Mouse (Mus musculus) myocyte (in vitro differentiated cells): ENCODE measurements around the gene Etfb. TPM values are rescaled to one million over a fixed set of nuclear protein-coding genes. Genes with fewer than 3 reads are reported as not detected.

ENCODE experiments used
- H3K27me3 ChIP-seq: one replicate; pipeline ENCODE4 v1.6.1; 2011; ENCODE audit not compliant: control insufficient read depth, insufficient read depth, insufficient read length
- H3K36me3 ChIP-seq: one replicate; pipeline ENCODE4 v1.6.1; 2011; ENCODE audit not compliant: control insufficient read depth, insufficient read depth
- H3K4me2 ChIP-seq: one replicate; pipeline ENCODE4 v1.6.1; 2011; ENCODE audit warnings: low read depth, control low read depth
- H3K4me3 ChIP-seq: one replicate; pipeline ENCODE4 v1.5.1; 2011; ENCODE audit warnings: mild to moderate bottlenecking, control low read depth, moderate library complexity
- H3K79me2 ChIP-seq: one replicate; pipeline ENCODE4 v1.6.1; 2011; ENCODE audit not compliant: control insufficient read depth, insufficient read depth
- H3ac ChIP-seq: one replicate; pipeline ENCODE4 v1.6.1; 2011; ENCODE audit not compliant: control insufficient read depth, insufficient read length
- CEBPB ChIP-seq: IDR thresholded peaks from 2 replicates; pipeline ENCODE4 v1.6.1; 2011; ENCODE audit warnings: mild to moderate bottlenecking, moderate library complexity; ENCODE audit not compliant: poor library complexity, insufficient read depth, severe bottlenecking
- E2F4 ChIP-seq: IDR thresholded peaks from one replicate; pipeline ENCODE4 v1.6.1; 2011; ENCODE audit warnings: mild to moderate bottlenecking, control low read depth, moderate library complexity; ENCODE audit not compliant: insufficient read depth
- MAX ChIP-seq: IDR thresholded peaks from one replicate; pipeline ENCODE4 v1.6.1; 2011; ENCODE audit warnings: low read depth, mild to moderate bottlenecking, control low read depth
- MYOD1 ChIP-seq, 3 experiments: IDR thresholded peaks; one replicate each; pipeline ENCODE4 v1.6.1; 2011; ENCODE audit warnings: control low read depth in 2 of 3, low read depth in 2 of 3, mild to moderate bottlenecking in 2 of 3, moderate library complexity in 1 of 3; ENCODE audit not compliant: insufficient read length in 2 of 3, control insufficient read depth in 1 of 3
- MYOG ChIP-seq, 3 experiments: IDR thresholded peaks; one replicate each; pipeline ENCODE4 v1.6.1; 2011; ENCODE audit warnings: control low read depth in 2 of 3, low read depth in 2 of 3, mild to moderate bottlenecking in 2 of 3; ENCODE audit not compliant: insufficient read length in 2 of 3, control insufficient read depth in 1 of 3, insufficient read depth in 1 of 3
- POLR2A ChIP-seq: IDR thresholded peaks from one replicate; pipeline ENCODE4 v1.6.1; 2011; ENCODE audit warnings: low read depth, mild to moderate bottlenecking, control low read depth, moderate library complexity; ENCODE audit not compliant: insufficient read length
- POLR2AphosphoS2 ChIP-seq: IDR thresholded peaks from one replicate; pipeline ENCODE4 v1.6.1; 2011; ENCODE audit warnings: low read depth, control low read depth; ENCODE audit not compliant: insufficient read length
- REST ChIP-seq: IDR thresholded peaks from one replicate; pipeline ENCODE4 v1.6.1; 2011; ENCODE audit warnings: mild to moderate bottlenecking, control low read depth, moderate library complexity; ENCODE audit not compliant: insufficient read depth, insufficient read length
- SRF ChIP-seq: IDR thresholded peaks from one replicate; pipeline ENCODE4 v1.6.1; 2011; ENCODE audit warnings: low read depth; ENCODE audit not compliant: control insufficient read depth, insufficient read length
- TCF12 ChIP-seq: IDR thresholded peaks from one replicate; pipeline ENCODE4 v1.6.1; 2011; ENCODE audit warnings: mild to moderate bottlenecking, control low read depth; ENCODE audit not compliant: poor library complexity, insufficient read depth, severe bottlenecking
- TCF3 ChIP-seq: IDR thresholded peaks from one replicate; pipeline ENCODE4 v1.6.1; 2011; ENCODE audit warnings: low read depth, control low read depth; ENCODE audit not compliant: insufficient read length
- USF1 ChIP-seq: IDR thresholded peaks from one replicate; pipeline ENCODE4 v1.6.1; 2011; ENCODE audit warnings: low read depth, mild to moderate bottlenecking, control low read depth, moderate library complexity
- polyA plus RNA-seq: library from polyadenylated mRNA; unstranded; fragments of >200 nt; fragmentation: generic; extraction: Trizol; gene quantifications from one replicate; pipeline ENCODE4 v1.2.1, GENCODE M21; 2012; ENCODE audit warnings: missing spikeins

Etfb gene
- polyA plus RNA-seq, 1 experiment = 244 TPM

DNA sequence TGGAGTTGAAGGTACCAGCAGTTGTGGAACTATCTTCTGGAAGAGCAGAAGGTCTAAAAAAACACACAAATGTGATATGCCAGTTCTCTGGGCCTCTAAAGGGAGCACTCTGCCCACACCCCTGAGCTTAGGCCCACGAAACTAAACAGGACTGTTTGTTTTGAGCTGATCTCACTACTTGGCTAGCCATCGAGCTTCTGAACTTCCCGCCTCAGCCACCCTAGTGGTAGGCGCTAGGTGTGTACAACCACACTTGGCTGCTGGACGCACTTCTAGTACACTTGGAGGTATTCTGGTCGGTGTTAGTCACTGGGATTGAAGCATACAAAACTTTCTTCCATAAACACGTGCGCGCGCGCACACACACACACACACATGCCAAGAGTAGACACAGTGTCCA, 7.8 kb downstream of the Etfb start:
- H3K79me2 ChIP-seq = no peaks in the 10 kb centered on the region
- H3K4me3 ChIP-seq = no peak overlapping the region
- no peaks in the 10 kb centered on the region for H3K27me3 ChIP-seq
- H3K36me3 ChIP-seq = peaks cover 3% of the 10 kb centered on the region
- H3K4me2 ChIP-seq = no peak overlapping the region
- no peak overlapping the region for H3ac ChIP-seq
- no peak for TF ChIP-seq MAX
- no peak for TF ChIP-seq E2F4
- no peak for TF ChIP-seq POLR2AphosphoS2
- TF ChIP-seq TCF12 = no peak
- no peak for TF ChIP-seq POLR2A
- TF ChIP-seq SRF = no peak
- TF ChIP-seq MYOG (IDR thresholded peaks at IDR 0.05; ENCODE audit: control insufficient read depth in 1 of 3, insufficient read depth in 1 of 3, insufficient read length in 2 of 3, low read depth in 2 of 3) = no peak
- no peak for TF ChIP-seq MYOD1 (IDR thresholded peaks at IDR 0.05; ENCODE audit: control insufficient read depth in 1 of 3, insufficient read length in 2 of 3, low read depth in 2 of 3)
- no peak for TF ChIP-seq USF1
- TF ChIP-seq REST = no peak
- no peak for TF ChIP-seq TCF3
- no peak for TF ChIP-seq CEBPB

DNA sequence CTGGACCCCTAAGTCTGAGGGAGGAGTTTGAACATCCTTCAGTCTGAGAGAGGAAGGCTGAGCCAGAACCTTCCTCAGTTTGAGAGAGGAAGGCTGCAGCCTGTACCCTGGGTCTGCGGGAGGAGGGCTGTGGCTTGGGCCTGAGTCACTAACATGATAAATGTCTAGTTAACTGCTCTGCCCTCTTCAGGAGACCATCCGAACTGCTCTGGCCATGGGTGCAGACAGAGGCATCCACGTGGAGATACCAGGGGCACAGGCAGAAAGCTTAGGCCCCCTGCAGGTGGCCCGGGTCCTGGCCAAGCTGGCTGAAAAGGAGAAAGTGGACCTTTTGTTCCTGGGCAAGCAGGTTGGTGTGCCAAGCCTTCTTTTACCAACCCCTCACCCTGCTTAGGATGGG, 8.7 kb downstream of the Etfb start:
- H3ac ChIP-seq = no peak overlapping the region
- H3K36me3 ChIP-seq = peaks cover 3% of the 10 kb centered on the region
- H3K27me3 ChIP-seq = no peaks in the 10 kb centered on the region
- no peak overlapping the region for H3K4me3 ChIP-seq
- H3K4me2 ChIP-seq = no peak overlapping the region
- no peaks in the 10 kb centered on the region for H3K79me2 ChIP-seq
- no peak for TF ChIP-seq CEBPB
- no peak for TF ChIP-seq POLR2A
- TF ChIP-seq MAX = no peak
- TF ChIP-seq USF1 = no peak
- TF ChIP-seq MYOG (IDR thresholded peaks at IDR 0.05; ENCODE audit: control insufficient read depth in 1 of 3, insufficient read depth in 1 of 3, insufficient read length in 2 of 3, low read depth in 2 of 3) = no peak
- no peak for TF ChIP-seq E2F4
- TF ChIP-seq POLR2AphosphoS2 = no peak

DNA sequence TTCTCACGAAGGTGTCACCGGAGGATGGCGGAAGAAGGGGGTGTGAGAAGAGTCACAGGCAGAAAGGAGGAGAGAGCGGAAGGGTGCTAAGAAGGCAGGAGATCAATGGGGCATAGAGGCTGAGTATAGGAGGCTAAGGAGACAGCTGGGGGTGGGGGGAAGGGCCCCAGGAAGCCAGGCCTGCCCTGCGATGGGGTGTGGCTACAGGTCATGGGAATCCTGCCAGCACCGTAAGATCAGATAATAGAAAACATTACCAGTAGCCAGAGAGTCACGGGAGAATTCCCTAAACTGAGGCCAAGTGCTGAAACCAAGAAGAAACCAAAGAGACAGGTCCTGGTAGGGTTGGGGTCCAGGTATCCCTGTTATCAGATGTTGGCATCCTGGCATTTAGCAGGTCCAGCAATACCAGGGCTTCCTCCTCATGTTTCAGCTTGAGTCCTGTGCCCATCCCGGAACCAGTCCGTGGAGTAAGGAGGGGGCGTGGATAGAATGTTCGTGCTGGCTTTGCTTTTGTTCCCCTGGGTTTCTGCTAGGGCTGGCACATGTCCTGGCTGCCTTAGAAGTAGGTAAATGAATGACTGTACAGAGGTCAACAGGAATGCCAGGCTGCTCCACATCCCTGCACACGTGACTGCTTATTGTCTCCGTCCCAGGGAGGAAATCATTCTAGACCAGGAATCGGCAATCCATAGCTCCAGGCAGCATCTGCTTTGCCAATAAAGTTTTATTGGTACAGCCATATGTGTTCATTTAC, 9.9 kb downstream of the Etfb start:
- H3K4me3 ChIP-seq = no peak overlapping the region
- no peaks in the 10 kb centered on the region for H3K79me2 ChIP-seq
- no peak overlapping the region for H3ac ChIP-seq
- peaks cover 3% of the 10 kb centered on the region for H3K36me3 ChIP-seq
- no peak overlapping the region for H3K4me2 ChIP-seq
- no peaks in the 10 kb centered on the region for H3K27me3 ChIP-seq
- TF ChIP-seq CEBPB = no peak
- no peak for TF ChIP-seq POLR2A
- TF ChIP-seq USF1 = no peak
- no peak for TF ChIP-seq SRF
- TF ChIP-seq TCF3 = no peak
- no peak for TF ChIP-seq POLR2AphosphoS2
- no peak for TF ChIP-seq TCF12
- TF ChIP-seq MYOG (IDR thresholded peaks at IDR 0.05; ENCODE audit: control insufficient read depth in 1 of 3, insufficient read depth in 1 of 3, insufficient read length in 2 of 3, low read depth in 2 of 3) = no peak
- TF ChIP-seq MAX = no peak
- no peak for TF ChIP-seq REST
- TF ChIP-seq E2F4 = no peak
- no peak for TF ChIP-seq MYOD1 (IDR thresholded peaks at IDR 0.05; ENCODE audit: control insufficient read depth in 1 of 3, insufficient read length in 2 of 3, low read depth in 2 of 3)

DNA sequence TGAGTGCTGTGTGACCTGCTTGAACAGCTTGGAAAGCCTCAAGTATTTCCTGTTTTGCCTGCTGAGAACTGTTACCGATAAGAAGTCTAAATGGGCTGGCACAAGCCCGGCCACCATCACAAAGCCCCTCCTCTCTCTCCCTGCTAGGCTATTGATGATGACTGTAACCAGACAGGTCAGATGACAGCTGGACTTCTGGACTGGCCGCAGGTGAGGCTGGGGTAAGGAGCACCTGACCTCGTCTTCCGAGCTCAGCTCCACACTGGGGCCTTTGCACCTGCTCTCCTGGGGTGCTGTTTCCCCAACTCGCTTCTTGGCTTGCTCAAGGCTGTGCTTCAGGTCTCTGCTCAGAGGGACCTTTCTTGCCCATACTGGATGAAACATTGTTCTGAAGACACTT, 10.5 kb downstream of the Etfb start:
- Histone ChIP-seq H3K36me3 (peaks cover 3% of the 10 kb centered on the region), H3ac (no peak overlapping the region), H3K4me2 (no peak overlapping the region), H3K4me3 (no peak overlapping the region), H3K79me2 (no peaks in the 10 kb centered on the region), H3K27me3 (no peaks in the 10 kb centered on the region)
- TF ChIP-seq POLR2AphosphoS2 (no peak), MYOD1 (IDR thresholded peaks at IDR 0.05; ENCODE audit: control insufficient read depth in 1 of 3, insufficient read length in 2 of 3, low read depth in 2 of 3) (no peak), MYOG (IDR thresholded peaks at IDR 0.05; ENCODE audit: control insufficient read depth in 1 of 3, insufficient read depth in 1 of 3, insufficient read length in 2 of 3, low read depth in 2 of 3) (no peak), POLR2A (no peak), REST (no peak), TCF12 (no peak), E2F4 (no peak), USF1 (no peak), CEBPB (no peak), TCF3 (no peak), MAX (no peak), SRF (no peak)

DNA sequence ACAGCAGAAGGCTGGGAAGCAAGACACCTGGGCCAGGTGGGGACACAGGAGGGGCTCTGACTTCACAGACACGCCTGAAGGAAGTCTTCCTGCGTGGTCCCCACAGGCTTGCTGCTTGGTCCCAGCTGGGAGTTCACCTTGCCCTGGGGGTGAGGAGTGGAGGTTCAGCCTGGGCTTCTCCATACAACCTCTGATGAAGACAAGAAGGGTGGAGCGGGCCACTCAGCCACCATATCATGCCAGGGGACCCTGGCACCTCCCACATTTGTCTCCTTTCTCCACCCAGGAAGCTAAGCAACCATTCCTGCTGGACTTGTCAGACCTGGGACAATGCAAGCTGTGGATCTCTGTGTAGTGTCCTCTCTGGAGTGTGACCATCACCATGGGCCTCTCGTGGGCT, 19.0 kb downstream of the Etfb start, which contains the start of gene Vsig10l:
TSS of gene Vsig10l (plus strand) at position 301 of the 400 bp plus-strand sequence.
- no peak for TF ChIP-seq POLR2A
- no peak for TF ChIP-seq E2F4
- TF ChIP-seq REST = no peak
- no peak for TF ChIP-seq MAX
- Histone ChIP-seq H3K27me3 (no peaks in the 10 kb centered on the region), H3ac (no peak within 1 kb of the TSS), H3K79me2 (no peaks in the 10 kb centered on the region), H3K36me3 (no peaks in the 10 kb centered on the region), H3K4me3 (no peak within 1 kb of the TSS), H3K4me2 (no peak within 1 kb of the TSS)
